Mouse (Mus musculus): ENCODE results near the gene Myh10.

- peak; percentile 50 for TF ChIP-seq CTCF (IDR thresholded peaks at IDR 0.05; ENCODE audit: low read depth)
- no peak for TF ChIP-seq EP300 (IDR thresholded peaks at IDR 0.05; ENCODE audit: low read depth)
Observed at GRCm38 (mm10) chr11:68853611-68854401, 162.4 kb downstream of the Myh10 start.

All from liver, embryonic 14.5 days (tissue).